Mouse (Mus musculus) embryonic fibroblast, embryonic 13.5 days (primary cell): Measurements from ENCODE around the gene Zic5.

ENCODE experiments used
- CTCF ChIP-seq: IDR thresholded peaks from 2 replicates; pipeline ENCODE4 v1.5.1; 2011; ENCODE audit warnings: mild to moderate bottlenecking, control low read depth, low read length, moderate library complexity, borderline replicate concordance; ENCODE audit not compliant: insufficient read depth
- POLR2A ChIP-seq: IDR thresholded peaks from 2 replicates; pipeline ENCODE4 v1.6.1; 2011; ENCODE audit warnings: low read depth, mild to moderate bottlenecking, control low read depth, low read length, moderate library complexity

- TF ChIP-seq CTCF, result no peak
- TF ChIP-seq POLR2A, result no peak
Observed at GRCm38 (mm10) chr14:122453996-122454738, 11.3 kb downstream of the Zic5 start.
